Mouse (Mus musculus): ENCODE results near the gene Sag.

- TF ChIP-seq CTCF (IDR thresholded peaks at IDR 0.05; ENCODE audit: low read depth, low read length) (no peak), POLR2A (IDR thresholded peaks at IDR 0.05; ENCODE audit: insufficient read depth, low read length) (no peak)
These were observed 77.4 kb downstream of the Sag start for GRCm38 (mm10) chr1:87880856-87881255.

Measured in ES-Bruce4 (cell line).